In genomic region chr8:84066291-84066930, GRCm38 (mm10) we compare ENCODE assay signal across 8 mouse cellular contexts. TPM values are rescaled to one million over a fixed set of nuclear protein-coding genes. Genes with fewer than 3 reads are reported as not detected.
DNase-seq lines count a peak whose midpoint lies in the region; ATAC-seq lines count a peak whose summit lies in the region.

Rfx1 (plus strand) TSS chr8:84066834.

- H3K9me3 ChIP-seq in hindbrain, embryonic 15.5 days, result no peaks in the 10 kb centered on the region

- under 1% methylated on average over 51 of the region's 51 CpGs for WGBS in hindbrain, embryonic 15.5 days

- H3K27me3 ChIP-seq in hindbrain, embryonic 15.5 days, result no peaks in the 10 kb centered on the region

- H3K4me1 ChIP-seq in hindbrain, embryonic 15.5 days (replicated peaks), result peaks cover 42% of the 10 kb centered on the region

- H3K9ac ChIP-seq in hindbrain, embryonic 15.5 days, result peak within 1 kb of the TSS; percentile 78

- peak; percentile 98 for ATAC-seq in hindbrain, embryonic 15.5 days (ENCODE audit: low FRiP score, low read depth)

- no peaks in the 10 kb centered on the region for H3K36me3 ChIP-seq in hindbrain, embryonic 15.5 days

- H3K27ac ChIP-seq in hindbrain, embryonic 15.5 days (replicated peaks), result peak within 1 kb of the TSS; percentile 96

- H3K4me2 ChIP-seq in hindbrain, embryonic 15.5 days, result peak within 1 kb of the TSS; percentile 87

- H3K4me3 ChIP-seq in hindbrain, embryonic 15.5 days, result peak within 1 kb of the TSS; percentile 78

- peak; percentile 100 for DNase-seq in T-cell, adult 2 months (ENCODE audit: low spot score)
- peak; percentile 99 for DNase-seq in cerebellum, postnatal 36 days
- DNase-seq in frontal cortex, postnatal 36 days (ENCODE audit: low spot score in 2 of 2), result peak; percentile 99 to 100
- DNase-seq in left cerebral cortex, adult 11 months (ENCODE audit: low spot score), result peak; percentile 100
- DNase-seq in lung, postnatal 4 days, result peak; percentile 99 to 100
- DNase-seq in retina, postnatal 7 days (ENCODE audit: low read depth, low spot score), result peak; percentile 99
- peak; percentile 96 for DNase-seq in urinary bladder, adult 2 months (ENCODE audit: low spot score)

RNA-seq across cellular contexts. Expression of gene Rfx1, which starts in this region (rescaled TPM):
- polyA plus RNA-seq in hindbrain, embryonic 15.5 days (2015; fragmentation: Nextera tagmentation; extraction: Ambion mirVana), result 9.4 and 11.2 TPM in 2 replicates
- 8.0 and 11.0 TPM in 2 replicates for polyA plus RNA-seq in urinary bladder, adult 2 months (2012; rRNA removed)

Comparison
In these comparisons a context has a peak if more than half of its experiments do, and no peak if none do; other contexts are left out.
1. Peak in every context shown above with its lines: DNase-seq, ATAC-seq, H3K4me3 ChIP-seq and H3K27ac ChIP-seq.